Mouse (Mus musculus): ENCODE measurements at regions not wholly inside any gene's neighbourhood (a gene's known extent, or its start where the extent isn't known, plus 50 kb on each side); places are given as distances from the start of the nearest gene placed in this dataset.

- TF ChIP-seq CTCF (IDR thresholded peaks at IDR 0.05; ENCODE audit: extremely low read depth, insufficient read depth, low read length) (no peak), POLR2A (IDR thresholded peaks at IDR 0.05; ENCODE audit: extremely low read depth, insufficient read depth, low read length) (no peak)
These were observed 170.9 kb downstream of the Shq1 start for GRCm38 (mm10) chr6:100500060-100500459.

All from cortical plate, adult 2 months (tissue).